Mouse (Mus musculus): ENCODE measurements at regions not wholly inside any gene's neighbourhood (a gene's known extent, or its start where the extent isn't known, plus 50 kb on each side); places are given as distances from the start of the nearest gene placed in this dataset.

DNA sequence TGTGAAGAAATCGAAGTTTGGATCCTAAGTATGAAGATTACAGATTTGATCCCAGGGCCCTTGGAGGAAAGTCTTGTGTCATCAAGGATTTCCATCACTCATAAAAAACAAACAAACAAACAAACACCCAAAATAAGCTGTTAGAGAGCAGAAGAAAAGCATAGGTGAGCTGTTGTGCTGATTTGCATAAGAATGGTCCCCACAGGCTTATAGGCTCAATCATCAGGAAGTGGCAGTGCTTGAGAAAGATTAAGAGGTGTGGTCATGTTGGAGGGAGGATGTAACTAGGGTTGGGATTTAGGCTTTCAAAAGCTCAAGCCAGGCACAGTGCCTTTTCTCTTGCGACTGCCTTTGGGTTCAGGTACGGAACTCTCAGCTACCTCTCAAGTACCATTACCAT lies 205.1 kb downstream of the Gm10260 start:
- no peak for DNase-seq

DNA sequence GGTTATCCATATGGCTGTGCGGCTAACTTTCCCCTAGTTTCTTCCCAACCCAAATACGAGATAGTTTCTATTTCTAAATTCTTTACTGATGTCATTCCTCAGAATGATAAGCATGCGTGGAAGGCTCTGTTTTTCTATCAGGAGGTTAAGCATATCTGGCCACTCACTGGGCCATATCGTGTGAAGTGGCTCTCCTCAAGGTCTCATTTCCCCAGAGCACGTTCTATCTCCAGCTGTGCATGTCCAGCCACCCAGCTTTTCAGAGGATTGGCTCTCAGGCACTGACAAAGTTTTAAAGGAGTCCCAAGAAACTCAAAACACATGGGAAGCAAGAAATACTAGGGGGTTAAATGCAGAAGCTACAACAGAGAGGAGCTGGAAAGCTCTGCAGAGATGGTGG lies 205.8 kb downstream of the Gm10260 start:
- no peak for DNase-seq

DNA sequence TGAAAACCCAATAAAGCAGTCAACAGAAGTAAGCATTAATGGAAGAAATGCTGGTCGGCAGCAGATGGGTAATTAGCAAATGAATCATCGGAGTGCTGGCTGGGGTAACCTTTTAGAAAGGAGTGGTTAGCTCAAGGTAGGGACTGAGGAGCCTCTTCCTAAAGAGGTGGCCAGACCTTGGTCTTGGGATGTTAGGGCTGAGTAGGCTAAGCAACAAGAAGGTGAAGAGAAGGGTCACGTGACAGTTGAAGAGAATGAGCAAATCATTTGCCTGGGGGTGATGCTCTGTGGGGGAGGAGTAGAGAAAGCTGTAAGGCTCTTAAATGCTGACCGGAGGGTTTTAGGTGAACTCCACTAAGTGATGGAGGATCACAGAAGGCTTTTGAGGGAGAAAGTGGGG lies 208.2 kb downstream of the Gm10260 start:
- DNase-seq, result no peak

DNA sequence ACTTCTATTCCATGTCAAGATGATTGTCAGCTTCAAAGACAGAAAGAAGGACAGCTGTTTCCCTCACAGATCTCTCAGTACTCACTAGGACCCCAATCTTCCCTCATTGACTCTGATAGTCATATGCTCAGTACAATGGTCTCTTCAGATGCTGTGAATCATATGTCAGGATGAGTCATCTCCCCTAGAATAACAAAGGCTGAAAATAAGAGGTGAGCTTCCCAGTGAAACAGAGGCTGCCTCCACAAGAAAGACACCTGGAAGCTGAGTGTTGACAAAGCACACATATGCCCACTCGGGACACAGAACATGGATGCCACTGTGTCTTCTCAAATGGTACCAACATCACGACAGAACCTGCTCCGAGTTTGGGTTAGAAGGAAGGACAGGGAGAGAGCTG lies 209.6 kb downstream of the Gm10260 start:
- no peak for DNase-seq

DNA sequence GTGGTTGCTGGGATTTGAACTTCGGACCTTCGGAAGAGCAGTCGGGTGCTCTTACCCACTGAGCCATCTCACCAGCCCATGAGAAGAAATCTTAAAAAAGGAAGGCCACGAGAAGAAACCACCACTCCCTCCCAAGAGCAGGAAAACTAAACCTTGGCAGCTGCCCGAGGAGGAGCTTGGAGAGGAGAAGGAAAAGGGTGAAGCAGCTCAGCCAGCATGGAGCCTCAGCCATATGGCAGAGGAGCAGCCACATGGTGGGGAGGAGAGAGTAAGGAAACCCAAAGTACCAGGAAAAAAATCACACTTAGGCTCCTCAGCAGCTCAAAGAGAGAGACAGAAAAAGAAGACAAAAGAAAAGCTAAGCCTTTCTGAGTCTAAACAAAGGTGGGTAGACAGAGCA lies 210.3 kb downstream of the Gm10260 start:
- no peak for DNase-seq

DNA sequence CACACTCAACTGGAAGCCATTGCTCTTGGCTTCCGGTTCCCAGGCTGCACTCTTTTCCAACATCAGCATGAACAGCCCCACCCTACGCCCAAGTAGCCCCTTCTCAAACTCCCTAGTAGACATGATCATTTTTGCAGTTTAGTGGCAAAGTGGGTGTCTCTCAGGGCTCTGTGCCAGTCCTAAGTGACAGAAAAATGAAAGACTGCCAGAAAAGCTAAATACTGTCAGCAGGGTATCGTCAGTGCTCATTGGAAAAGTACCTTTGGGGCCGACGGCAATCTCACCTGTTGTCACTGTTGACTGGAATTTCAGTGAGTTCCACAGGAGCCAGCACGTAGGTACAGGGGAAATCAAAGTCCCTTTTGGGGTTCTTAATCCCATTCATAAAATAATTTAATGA lies 211.0 kb downstream of the Gm10260 start:
- DNase-seq, result no peak

DNA sequence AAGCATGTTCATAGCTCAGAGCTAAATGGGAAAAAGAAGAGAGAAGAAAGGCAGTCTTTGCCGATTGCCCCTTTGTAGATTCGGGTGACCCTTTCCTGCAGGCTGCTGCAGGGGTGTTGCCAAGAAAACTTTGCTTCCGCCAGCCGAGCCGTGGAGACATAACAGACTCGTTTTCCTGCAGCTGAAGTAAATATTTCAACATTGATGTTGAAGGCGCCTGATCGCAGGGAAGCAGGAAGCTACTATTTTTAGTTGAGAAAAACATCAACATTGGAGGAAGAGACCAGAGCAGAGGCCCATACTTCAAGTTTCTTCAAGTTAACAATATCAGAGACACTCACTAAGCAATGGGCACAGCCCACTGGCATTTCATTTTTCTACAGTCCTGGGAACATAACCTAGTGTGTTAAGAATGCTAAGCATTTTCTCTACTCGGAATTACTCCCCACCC lies 211.9 kb downstream of the Gm10260 start:
- peak; percentile 83 for DNase-seq

DNA sequence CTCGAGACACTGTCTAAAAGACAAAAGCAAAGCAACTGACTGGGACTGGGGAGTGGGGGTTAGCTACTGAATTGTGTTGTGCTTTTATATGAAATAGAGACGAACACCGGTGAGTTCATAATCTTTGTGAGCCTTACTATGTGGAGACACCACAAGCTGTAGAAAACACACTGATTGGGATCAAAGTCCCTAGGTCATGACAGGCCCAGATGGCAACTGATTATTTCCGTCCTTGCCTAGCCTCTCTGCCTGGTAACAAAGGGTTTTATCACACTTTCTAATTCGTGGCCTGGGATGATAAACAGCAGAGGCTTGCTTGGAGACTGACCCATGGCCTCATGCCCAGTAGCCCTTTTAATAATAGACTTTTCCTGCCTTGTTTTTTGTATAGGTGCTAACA lies 213.5 kb downstream of the Gm10260 start:
- peak; percentile 17 for DNase-seq

DNA sequence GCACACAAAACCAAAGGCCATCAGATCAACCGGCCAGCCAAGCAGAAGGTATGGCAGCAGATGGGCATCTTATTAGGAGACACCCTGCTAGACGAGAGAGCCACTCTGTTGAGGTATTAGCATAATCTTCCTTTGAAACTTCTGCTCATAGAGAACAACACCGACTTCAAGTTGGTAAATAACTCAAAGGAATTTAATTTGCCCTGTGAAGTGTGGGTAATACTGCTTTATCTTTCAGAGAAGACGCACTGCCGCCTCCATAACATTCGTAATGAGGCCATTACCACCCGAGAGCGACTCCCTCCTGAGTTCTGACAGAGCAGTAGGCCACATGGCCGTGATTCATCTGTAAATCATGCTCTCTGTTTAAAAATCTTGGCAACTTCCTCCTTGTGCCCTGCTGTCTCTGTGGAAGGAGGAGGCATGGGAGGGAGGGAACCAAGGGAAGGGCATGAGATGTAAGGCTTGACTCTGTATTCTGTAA lies 214.4 kb downstream of the Gm10260 start:
- no peak for DNase-seq

DNA sequence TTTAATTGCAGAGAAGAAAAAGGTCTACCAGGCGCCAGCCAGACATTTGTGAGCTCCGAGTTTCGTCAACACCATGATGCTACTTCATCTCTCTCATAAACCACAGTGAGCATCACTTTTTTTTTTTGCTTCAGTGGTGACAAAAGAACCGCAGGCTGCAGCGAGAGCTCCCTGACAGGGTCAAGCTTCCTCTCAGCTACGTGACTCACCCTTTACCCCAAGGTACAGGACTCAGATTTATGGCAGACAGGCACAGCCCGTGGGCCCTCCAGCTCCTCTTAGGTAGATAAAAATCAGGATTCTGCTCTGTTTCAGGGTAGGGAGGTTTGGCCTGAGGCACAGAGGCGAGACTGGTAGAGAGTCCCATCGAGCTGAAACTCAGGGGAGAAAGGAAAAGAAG lies 220.7 kb downstream of the Gm10260 start:
- no peak for DNase-seq

DNA sequence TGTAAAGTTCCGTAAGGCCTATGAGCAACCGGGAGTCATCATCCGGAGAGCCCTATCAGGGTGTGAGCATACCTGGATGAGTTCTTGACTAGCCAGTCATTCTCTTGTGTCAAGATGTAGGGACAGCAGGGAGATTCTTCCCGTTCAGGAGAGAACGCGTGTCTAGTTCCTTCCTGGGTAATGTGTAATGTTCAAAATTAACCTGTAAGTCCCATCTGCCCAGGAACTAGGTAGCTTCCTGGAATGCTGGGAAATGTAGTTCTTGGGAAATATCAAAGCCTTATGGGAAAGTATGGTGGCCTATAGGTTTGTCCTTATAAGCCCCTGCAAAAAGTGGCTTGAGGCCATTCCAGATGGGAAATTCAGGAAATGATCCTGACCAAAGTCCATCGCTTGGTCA lies 222.0 kb downstream of the Gm10260 start:
- no peak for DNase-seq

DNA sequence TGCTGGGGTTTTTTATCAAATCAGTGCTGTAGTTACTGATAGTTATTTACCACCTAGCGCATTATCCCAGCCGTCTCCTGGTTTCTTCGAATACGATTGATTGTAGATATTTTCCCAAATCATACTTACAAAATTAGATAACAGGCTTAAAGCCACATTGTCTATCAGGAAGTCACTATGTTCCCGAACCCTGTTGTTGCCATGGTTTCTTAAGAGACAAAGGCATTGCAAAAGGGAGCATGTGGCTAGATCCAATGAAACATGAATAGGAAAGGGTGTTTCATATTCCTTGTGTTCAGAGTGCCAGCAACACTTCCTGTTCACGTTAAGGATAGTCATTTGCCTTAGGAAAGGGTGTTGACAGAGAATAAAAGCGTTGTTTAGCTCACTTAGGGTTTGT lies 222.7 kb downstream of the Gm10260 start:
- no peak for DNase-seq

DNA sequence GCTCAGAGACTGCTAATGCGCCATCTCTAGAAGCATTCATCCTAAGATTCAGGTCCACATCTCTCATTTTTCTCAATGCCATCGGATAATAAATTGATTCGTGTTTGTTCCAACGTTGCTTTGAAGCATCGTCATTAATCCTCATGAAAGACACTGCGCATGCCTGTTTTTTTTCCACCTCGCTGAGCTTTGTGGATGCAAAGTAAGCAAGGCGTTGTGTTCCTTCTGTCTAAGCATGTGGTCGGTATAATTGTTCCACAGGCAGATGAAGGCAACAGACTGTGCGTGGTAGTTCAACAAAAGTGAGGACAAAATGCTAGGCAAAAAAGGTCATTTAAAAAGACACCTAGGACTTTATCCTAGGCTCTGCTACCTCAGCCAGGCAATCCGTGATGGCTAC lies 223.2 kb downstream of the Gm10260 start:
- DNase-seq, result no peak

DNA sequence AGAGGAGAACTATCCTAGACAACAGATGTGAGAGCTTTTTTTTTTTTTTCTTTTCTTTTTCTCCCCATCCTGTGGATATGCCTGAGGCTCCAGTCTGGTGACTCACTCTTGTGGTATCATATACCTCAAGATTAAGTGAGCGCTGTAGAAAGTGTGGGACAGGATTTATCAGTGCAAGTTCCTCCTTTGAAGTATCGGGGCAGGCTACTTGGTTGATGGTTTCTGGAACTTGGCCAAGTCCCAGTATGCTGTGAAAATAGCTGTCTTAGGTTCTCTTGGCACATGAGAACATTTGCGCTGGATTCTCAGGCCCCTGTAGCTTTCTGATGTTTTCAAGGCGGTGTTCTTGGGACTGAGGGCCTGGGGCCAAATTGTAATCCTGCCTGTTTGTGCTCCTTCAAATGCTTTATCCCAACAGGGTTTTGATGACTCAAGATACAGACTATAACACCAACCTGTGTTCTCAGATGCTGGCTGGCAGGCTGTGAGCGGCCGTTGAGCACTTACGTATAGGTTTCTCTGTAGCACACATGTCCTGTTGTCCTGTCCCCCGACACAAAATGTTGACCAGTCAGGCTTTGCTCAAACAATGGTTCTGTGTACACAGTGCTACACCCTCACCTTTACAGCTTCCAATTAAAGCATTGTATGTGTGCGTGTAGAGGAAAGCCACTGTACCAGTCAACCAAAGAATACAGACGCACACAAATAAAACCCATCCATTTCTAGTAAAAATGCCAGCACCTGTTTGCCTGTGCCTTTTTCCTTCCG lies 226.4 kb downstream of the Gm10260 start:
- peak; percentile 23 for DNase-seq

DNA sequence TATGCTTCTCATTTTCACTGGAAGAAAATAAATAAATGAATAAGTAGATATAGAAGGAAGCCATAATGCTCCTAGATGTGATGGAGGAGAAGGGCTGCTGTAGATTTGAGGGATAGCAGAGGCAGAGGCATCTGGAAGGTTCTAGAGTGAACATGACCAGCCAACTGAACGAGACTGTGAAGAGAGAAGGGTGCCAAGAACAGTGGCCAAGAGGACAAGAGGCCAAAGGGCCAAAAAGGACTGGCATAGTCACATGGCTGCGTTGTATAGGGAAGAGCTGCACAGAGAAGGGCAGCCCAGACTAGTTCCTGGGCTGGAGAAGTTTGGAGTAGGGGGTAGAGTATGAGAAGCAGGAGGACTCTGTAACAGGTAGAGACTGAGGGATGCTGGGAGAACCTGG lies 229.3 kb downstream of the Gm10260 start:
- DNase-seq, result no peak

DNA sequence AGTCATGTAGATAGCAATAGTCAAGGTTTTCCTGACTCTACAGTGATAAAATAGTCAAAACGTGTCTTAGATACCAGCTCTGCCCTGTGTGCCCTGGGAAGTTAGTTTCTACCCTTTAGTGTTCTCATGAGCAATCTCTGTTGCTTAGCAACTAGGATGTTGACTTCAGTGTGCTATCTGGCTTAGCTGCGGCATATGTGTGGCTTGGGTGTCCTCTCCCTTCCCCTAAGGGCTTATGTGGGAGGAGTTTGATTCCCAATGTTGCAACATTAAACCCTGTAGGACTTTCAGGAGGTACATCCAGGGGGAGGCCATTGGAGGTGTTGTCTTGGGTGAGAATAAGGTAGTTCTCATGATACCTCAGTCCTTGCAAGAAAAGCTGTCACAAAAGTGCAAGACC lies 229.9 kb downstream of the Gm10260 start:
- no peak for DNase-seq

DNA sequence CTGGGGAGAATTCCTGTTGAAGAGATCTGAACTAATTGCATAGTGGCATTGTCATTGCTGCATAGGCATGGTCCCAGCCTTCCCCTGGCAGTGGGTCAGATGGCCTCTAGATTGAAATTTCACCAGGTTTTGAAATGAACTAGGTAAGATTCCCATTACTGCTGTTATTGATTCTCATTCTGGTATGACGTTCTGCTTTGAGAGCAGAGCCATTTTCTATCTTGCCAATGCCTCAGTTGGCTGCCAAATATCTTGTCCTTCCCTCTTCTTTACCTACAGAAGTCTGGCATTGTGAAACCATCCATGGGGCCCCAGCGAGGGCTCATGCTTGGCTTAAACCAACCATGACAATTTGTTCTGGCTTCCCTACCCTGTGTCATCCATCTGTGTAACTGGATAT lies 232.5 kb downstream of the Gm10260 start:
- DNase-seq, result no peak

DNA sequence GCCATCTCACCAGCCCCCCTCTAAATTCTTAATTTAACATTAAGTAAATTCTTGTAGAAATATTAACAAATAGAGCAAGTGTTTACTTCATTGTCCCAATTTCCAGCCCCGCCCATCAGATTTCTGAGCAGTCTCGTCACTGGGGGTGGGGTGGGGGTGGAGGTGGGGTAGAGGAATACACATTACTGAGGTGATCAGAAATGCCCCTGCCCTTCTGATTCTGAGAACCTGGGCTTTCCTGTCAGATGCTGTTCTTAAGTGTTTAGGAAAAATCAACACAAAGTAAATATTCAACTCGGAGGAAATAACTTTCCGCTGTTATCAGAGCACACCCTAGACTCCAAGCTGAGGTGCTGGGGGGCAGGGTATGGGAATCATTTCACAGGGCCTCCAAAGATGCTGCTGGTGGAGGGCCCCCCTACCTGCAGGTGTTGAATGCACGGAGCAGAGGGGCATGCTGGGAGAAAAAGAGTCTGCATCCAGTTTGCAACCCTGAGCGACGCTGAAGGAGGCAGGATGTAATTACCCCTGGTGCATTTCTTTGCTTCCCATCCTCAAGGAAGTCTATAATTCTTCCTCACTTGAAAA lies 235.5 kb downstream of the Gm10260 start:
- no peak for DNase-seq

DNA sequence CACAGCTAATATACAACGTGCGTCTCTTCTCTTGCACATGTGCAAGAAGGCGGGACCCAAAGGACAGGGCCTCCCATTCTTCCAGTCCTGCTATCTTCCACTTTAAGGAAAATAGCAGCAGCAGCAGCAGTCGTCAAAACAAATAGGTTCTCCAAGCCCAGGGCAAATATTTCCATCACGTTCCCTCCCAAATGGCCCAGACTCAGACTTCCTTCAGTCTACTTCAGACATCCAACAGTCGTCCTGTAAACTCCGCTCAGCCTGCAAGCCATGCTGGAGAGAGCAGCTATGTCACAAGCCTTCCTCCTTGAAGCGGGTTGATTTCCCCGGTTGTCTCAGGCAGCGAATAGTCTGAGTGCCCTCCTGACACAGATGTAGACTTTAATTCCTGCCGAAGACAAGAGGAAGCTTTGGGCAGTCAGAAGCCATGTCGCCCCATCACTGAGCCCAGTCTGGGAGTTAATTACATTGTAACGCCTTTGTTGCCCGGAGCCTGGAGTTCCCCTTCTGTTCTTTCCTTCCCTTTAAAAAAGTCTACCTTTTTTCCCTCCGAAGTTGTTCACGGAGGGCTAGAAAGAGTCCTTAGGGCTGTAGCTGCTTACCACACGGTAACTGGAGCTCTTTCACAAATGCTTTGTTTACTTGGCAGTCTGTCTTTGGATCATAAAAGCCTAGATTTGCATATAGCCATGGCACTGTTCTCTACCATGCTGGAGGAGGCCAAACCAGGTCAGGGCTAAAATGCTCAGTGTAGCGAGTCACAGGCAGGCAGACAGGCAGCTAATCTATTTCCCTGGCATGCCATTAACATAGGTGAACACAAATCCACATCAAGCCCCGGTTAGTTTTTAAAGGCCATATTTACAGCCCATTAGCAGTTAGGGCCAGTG lies 236.7 kb downstream of the Gm10260 start:
- DNase-seq, result peak; percentile 43

DNA sequence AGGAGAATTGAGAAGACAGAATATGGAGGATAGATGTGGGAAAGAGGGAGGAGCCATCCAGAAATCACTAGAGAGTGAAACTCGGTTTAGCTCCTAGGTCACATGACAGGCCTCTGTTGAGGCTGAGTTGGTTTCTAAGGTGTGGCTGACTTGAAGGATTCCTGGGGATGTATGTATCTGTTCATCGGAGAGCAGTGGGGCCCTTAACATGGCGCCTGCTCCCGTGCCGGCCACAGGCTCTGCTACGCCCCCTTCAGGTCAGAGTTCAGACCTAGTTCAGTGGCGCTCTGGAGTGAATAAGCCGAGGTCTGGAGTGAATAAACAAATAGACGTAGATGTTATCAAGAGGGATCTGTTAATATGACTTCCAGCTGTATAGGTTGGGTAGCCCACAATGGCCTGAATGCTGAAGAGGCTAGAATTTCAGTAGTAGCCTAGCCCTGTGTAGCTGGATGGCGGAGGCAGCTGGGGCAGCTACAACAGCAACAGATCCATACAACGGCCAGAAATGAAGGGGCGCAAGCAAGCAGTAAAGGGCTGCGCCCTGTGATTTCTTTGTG lies 239.4 kb downstream of the Gm10260 start:
- DNase-seq, result no peak

DNA sequence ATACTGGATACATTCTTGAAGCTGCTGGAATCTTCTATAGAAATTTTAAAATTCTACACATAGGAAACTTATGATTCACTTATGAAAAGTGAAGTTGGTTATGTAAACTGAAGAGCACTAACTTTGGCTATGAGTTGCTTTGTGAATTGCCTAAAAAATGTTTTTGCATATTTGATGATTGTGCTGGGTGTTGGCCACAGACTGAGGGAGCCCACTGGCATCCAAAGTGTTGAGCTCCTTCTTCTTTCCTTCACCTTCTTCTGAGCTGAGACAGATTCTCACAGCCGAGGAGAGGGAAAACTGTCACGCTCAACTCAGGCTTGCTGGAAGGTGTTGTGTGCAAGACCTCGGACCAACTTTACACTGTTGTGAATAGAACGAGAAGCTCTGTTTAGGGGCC lies 243.7 kb downstream of the Gm10260 start:
- no peak for DNase-seq

DNA sequence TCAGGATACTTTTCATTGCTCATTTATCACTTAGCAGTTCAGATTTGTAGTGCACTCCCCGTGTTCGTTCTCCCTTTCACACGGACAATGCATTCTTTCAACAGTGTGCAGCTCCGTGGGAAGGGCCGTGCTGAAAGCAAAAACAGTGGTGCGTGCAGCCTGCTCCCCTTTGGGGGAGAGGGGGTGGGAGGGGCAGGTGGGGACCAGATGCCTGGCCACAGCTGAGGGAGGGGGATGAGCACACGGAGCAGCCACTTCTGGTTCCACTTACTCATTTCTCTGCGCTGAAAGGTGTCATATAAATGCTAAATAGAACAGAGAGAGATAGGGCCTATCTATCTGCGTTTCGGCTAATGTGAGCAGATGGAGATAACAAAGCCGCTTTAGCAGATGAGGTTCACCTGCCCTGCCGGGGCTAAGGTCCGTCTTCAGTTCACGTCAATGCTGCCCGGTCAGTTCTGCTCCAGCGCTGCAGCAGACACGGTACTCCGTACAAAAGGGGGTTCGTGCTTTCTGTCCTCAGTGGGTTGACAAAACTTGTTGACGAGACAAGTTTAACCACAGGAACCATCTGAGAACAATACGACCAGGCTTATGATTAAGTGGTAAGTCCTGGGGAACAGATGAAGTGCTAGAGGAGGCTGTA lies 245.9 kb downstream of the Gm10260 start:
- DNase-seq, result no peak

DNA sequence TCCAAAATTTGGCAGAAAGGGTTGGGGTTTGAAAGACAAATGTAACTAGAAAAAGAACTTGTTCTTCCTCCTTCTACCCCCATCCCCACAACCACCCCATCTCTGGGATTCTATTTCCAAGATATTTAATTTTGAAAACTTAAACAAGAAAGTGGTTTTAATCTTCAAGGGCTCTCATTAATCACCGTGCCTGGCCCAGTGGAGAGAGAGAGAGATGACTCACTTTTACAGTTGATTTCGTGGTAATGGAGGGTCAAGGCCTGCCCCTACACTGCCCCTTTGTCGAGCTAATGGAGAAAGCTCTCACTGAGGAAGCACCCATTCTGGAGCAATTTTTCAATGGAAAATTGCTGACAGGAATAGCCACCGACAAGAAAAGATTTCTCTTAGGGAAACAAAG lies 247.9 kb downstream of the Gm10260 start:
- no peak for DNase-seq
